Mouse (Mus musculus) urinary bladder, adult 2 months (tissue): ENCODE data around the gene Asb16. TPM values are rescaled to one million over a fixed set of nuclear protein-coding genes. Genes with fewer than 3 reads are reported as not detected.

Experiments
- DNase-seq: peaks from one replicate; pipeline ENCODE4 v3.0.0; 2022; ENCODE audit warnings: low spot score
- polyA plus RNA-seq: library from polyadenylated mRNA; depleted of rRNA; stranded (reverse); fragments of >200 nt; gene quantifications from 2 replicates; pipeline ENCODE4 v1.2.3, GENCODE M21; 2012

The Asb16 gene
- polyA plus RNA-seq, 1 experiment = 0.63 TPM

DNA sequence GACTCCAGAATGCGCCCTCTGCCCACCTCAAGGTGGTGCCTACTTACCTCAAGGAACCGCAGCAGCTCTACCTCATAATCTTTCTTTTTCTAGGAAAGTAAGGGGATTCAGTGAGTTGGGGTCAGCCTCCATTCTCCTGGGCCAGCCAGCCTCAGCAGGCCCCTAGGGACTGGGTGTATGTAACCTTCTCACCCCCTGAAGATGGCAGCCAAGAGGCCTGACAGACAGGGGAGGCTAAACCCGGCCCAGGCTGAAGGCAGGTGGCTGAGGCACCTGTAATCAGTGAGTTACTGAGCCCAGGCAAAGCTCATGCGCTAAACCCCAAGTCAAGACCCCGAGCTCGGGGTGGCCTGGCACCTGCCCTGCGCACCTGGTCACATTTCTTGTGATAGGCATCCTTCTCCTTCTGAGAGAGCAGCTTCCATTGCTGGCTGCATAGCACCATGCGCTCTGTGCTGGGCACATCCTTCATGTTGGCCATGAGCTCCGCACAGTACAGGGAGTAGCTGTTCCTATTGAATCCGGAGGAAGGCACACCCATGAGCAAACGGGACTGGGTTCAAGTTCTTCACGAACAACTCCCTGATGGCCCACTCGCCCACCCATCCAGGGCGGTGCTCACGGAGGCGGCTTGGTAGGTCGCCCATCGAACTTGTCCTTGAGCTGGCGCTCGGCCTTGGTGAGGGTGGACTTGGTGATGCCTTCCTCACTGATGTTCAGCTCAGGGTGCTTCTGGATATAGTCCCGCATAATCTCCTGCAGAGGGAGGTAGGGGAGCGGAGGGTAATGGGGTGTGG is 41.5 kb downstream of the Asb16 start:
- DNase-seq = no peak

DNA sequence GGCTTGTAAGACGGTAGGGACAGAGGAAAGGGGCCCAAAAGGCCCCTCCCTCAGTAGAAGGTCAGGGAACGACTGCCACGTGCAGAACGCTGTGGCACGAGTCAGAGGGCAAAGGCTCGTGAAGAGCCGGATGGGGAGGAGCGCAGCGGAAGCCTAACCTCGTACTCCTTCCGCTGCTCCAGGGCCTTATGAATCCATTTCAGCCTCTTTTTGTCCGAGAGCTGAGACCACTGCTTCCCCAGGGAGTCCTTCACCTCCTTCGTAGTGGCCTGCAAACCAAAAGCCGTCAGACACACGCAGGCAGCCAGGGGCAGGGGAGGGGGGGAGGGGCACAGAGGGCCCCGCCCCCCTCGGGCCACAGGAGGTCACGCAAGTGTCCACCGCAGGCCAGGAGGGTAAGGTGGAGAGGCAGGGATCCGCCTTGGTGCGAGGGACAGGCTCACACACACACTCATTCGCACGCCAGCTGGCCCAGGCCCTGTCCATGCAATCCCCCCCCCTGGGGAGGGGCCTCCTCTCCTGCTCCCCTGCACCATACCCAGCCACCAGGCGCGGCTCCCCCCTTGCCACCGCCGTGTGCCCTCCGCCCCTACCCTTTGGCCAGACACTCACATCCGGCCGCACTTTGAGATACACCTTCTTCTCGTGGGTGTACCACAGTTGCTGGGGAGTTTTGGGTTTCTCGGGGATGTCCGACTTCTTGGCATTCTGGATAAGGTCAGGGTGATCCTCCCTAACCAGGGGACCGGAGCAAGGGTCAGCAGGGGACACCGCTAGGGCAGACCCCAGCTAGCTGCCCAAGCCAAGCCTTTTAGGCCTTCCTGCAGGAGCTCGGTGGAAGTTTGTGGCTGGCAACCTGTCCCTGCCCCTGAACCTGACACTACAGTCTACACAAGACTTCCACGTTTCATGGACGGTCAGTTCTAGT is 42.5 kb downstream of the Asb16 start:
- DNase-seq = no peak

DNA sequence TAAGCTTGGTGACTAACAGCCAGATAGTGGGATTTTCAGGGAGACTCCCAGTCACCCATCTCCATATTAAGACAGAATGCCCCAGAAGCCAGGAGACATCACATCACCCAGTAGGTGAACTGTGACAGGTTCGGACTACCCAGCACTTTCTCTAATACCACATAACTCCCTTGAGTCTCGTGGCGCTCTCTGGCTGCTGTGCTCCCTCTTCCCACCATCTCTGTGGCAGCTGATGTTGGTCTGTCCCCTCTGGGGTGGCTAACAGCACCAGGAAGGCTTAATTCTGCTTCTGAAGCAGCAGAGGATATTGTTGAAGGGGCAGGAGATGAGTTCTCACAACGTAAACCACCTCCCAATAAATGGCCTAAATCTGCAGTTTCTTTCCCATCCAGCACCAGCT is 43.4 kb downstream of the Asb16 start:
- DNase-seq = no peak

DNA sequence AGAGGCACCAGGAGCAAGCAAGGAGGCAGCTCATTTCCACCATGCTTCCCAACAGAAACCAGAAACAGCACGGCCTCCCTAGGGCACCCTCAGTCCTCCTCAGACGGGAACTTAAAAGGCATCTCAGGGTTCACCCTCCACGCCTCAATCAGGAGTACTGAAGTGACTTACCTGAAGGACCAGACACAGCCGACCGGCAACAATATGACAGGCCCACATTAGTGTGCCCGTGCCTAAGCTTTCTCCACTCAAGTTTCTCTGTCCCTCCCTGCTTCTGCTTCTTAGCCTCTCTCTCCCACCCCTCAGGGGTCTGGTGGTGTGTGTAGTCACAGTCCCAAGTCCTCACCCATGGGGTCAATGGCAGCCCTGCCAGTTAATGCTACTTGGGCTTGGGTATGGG is 44.0 kb downstream of the Asb16 start:
- no peak for DNase-seq

DNA sequence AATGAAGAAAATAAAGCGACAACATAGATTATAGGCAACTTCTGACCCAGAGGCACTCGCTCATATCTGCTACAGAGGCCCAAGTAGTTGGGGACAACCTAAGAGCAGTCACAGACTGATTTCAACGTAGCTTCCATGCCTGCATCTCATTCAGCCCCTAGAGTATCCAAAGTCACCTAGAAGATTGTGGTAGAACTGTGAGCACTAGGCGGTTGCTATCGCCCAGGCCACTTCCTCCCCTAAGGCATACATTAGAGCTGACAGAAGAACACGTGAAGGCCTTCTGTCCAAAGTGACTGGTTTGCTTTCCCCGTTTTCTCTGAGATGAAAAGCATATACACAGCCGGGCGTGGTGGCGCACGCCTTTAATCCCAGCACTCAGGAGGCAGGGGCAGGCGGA is 45.8 kb downstream of the Asb16 start:
- no peak for DNase-seq

DNA sequence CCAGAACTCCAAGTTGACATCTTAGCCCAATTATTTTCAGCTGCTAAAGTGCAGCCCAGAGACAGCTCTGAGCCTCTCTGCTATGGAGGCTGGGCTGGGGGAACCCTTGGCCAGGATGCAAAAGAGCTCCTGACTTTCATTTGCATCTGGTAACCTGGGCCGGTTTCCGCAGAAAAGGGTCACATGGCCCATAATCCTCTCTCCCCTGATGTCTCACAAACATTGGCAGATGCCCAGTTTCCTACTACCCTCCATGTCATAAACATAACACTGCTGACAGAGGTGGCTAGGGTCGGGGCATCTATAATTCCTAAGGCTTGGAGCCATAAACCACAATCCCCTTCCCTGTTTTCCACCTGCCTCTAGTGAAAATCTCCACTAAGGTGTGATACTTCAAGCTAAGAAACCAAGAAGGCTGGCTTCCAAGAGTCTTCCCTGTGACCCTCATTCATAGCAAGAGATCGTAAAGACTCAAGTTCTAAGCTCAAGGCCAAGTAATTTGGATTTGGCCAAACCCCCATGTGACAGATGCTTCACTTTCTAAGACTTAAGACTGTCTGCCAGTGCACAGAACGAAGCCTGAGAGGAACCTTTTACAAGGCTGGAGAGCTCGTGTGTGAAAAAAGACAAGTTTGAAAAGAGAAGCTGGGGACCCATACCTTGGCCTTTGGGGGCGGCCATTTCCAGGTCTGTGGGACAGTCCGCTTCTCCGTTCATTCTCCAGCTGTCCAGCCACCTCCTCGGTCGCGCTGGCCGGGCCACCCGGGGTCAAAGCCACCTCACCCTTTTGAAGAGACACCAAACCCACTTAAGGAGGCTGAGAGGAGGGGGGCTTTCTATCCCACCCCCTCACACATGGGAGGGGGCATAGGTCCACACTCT is 47.4 kb downstream of the Asb16 start:
- no peak for DNase-seq

DNA sequence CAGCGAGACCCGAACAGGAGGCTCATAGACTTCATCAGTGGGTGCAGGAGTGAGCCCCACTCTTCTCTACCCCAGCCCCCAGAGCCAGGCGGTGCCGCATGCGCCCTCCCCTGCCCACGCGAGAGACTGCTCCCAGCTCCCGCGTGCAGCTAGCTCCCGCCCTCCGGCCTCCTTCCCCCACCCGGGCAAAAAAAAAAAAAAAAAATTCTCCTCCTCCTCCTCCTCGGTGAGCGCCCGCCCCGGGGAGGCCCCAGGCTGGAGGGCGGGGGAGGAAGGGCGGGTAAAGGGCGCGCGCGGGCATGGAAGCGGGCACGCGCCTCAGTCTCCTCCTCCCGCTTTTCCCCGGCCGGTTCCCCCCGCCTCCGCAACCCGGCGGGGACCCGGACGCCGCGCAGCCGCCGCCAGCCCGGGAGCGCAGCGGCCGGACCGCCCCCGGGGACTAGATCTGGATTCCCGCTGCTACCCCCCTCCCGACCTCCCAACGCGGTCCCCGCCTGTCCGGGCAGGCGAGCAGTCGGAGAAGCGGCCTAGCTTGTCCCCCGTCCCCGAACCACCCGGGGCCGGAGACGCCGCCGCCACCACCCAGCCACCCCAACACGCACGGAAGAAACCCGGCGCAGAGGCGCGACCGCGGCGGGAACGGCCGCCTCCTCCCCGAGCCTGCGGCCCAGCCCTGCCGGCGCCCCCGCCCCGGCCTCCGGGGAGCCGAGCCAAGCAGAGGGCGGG is 48.2 kb downstream of the Asb16 start:
- DNase-seq = peak; percentile 90

DNA sequence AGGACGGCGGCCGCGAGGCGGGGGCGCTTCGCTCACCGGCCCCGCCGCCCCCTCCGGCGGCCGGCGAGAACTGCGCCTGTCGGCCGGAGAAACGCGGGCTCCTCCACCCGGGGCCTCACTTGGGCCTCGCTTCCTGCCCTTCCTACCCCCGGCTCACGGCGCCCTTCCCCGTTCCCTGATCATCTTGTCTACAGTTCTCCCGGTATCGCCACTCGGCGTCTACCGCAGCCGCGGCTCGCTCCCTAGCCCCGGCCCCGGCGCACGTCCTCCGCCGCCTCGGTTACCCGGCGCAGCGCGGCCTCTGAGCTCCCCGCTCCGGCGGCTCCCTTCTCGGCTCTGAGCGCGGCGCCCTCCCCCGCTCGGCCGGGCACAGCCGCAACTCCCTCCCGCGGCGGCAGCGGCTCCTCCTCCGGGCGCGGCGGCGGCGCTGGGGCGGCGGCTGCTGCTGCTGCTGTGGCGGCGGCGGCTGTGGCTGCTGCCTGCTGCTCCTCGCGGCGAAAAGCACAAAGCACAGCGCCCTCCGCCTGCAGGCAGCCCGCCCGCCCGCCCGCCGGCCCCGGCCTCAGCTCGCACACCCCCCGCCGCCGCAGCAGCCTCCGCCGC is 48.9 kb downstream of the Asb16 start:
- peak; percentile 64 for DNase-seq

DNA sequence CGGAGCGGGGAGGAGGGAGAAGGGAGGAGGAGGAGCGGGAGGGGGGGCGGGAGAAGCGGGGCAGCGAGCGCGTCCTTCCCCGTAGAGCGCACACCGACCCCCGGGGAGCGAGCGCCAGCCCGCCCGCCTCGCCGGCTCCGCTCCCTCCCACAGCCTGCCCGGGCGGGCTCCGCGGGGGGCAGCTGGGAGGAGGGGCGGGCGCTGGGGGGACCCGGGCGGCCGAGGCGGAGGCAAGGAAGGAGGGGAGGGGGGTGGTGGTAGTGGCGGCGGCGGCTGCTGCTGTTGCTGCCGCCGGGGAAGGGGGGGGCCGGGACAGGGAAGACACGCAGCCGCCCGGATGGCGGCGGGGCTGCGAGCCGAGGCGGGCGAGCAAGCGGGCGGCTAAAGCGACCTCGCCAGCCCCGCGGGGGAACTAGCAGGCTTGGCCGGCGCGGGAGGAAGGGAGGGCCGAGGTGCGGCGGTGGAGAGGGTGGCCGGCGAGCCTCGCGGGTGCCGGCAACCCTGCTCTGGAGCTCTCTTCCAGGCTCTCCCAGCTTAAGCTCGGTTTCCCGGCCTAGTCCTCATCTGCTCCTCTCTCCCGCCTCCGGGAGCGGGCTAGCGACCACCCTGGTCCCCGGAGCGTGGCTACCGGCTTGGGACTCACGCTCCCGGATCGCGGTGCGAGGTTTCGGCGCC is 49.5 kb downstream of the Asb16 start:
- DNase-seq = peak; percentile 72

DNA sequence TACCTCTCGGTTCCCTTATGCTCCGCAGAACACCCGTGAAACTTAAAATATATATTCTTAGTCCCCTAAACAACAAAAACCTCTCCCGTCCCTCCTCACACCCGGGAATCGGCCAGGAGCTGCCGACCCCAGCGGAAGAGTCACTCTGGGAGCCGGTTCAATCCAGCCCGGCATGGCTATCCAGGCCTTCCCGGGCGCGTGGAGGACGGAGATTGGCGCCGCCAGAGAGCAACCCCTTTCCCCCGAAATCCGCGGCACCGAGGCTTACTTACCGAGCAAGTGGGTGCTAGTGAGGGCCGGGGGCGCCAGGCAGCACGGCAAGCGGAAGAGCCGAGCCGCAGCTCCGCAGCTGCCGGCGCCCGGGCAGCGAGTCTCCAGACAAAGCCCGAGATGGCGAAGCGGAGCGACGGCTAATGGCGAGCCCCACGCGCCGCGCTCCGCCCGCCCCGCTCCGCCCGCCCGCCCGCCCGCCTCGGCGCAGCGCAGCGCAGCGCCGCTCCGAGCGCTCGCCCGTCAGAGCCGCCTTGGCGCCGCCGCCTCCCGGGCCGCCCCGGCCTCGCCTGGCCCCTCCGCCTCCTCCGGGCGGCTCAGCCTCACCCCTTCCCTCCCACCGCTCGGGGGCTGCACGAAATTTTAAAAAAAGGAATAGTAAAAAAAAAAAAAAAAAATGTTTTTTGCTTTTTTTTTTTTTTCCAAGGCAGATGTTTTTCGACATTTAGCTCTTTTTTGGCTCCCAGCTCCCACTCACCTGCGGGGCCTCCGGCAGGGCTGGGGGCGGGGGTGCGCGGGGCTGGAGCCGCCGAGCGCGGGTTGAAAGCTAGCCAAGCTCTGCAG is 50.2 kb downstream of the Asb16 start:
- peak; percentile 69 for DNase-seq

DNA sequence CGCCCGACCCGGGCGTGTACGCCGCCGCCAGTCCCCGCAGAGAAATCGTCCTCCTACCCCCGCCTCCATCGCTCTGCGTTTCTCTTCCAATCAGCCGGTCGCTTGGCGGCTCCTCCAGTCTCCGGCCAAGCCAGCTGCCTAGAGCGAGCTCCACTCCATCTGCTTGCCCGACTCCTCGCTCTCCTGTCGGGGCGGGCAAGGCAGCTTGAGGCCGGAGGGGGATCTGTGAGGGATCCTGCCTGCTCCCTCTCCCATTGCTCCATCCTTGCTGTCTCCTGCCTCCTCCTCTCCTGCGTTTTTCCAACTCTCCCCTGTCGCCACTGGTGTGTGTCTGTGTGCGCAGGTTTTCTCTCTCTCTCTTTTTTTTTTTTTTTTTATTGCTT is 50.9 kb downstream of the Asb16 start, which contains the start of gene Ubtf:
Gene Ubtf, minus strand, starts transcription at position 333 of the 383 bp plus-strand sequence.
- peak; percentile 72 for DNase-seq

DNA sequence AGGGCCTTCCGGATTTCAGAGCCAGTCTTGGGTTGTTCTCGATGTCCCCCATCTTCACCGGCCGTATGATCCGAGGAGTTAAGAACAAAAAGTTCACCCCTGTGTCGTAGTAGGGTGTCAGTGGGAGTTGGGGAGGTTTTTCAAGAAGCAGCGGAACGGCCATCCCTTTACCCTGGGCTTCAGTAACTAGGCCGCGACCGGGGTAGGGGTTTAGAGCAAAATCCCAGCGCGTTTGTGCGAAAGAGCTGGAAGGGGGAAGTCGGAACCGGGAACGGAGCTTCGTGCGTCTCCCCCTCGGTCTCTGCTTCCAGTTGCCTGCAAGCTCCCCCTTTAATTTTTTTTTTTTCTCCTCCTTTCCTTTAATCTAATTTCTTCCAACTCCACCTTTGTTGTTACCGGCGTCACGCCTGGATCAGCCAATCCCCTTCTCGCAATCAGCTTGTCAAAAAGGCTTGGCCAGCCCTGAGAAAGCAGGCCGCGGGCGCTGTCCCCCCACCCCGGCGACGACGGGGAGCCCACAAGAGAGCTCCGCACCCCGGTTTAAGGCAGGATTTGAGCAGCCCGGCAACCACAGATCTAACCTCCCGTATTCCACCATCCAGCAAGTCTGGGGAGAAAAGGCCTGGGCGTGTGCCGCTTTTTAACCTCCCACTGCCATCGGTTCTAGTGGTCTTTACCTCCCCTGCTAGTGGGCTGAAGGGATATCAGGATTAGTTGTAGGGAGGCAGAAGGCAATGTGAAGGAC is 51.6 kb downstream of the Asb16 start:
- peak; percentile 67 for DNase-seq

DNA sequence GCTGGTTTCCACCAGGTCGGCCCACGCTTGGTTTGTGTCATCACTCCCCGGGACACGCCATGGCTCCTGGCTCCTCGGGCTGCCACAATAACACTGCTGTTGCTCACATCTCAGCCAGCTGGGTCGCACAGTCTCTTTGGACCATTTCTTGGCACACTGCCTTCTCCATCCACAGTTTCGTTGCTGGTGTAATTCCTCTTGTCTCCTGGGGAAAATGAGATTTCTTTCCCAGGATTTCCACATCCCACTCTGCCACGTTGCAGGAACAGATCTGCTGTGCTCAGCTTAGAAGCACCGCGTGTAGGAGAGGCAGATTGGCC is 52.1 kb downstream of the Asb16 start:
- peak; percentile 52 for DNase-seq

DNA sequence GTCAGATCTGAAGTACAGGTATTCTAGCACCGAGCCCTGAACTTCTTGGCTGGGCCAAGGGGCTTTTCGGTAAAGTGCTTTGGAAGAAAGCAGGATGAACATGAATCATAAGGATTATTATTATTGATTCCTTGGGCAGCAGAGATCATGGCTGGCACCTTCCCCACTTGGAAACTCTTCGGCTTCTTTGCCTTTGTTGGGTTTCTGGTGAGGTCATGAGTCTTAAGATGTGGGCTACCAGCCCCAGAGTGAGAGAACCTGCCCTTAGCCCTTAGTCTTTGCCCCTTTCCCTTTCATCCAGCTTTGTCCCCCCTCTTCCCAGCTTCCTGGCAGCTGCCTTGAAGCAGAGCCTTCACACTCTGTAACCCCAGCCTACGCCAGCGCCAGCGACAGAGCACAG is 53.4 kb downstream of the Asb16 start:
- no peak for DNase-seq

DNA sequence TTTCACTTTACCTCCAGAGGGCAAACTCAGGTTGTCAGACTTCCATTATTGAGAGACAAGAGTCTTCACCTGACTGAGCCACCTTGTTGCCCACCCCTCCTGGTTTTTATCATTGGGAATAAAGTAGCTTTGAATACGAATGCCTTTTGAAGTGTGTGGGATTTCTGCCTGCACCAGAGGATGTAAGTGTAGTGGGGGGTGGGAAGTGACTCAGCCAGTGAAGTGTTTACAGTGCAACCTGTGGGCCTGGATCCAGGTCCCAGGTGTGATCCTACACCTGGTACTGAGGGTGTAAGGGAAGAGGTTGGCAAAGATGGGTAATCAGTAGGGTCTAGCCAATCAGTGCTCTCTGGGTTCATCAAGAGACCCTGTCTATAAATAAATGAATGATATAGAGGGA is 55.0 kb downstream of the Asb16 start:
- DNase-seq = no peak

DNA sequence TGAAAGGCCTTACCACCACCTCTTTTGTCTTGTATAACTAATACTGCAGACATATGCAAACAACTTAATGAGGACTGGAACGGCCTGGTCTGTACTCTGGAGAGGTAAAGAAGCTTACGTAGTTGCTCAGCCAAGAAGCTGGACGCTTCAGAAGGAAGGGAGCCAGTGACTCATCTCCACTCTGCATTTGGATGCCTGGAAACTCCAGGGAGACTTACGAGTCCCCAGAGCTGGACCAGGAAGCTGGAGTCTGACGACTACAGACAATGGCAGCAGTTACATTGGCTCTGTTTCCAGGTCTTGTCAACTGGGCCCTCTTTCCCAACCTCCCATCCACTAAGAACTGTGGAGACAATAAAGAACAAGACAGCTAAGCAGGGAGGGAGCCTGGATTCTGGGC is 58.7 kb downstream of the Asb16 start:
- DNase-seq = no peak

DNA sequence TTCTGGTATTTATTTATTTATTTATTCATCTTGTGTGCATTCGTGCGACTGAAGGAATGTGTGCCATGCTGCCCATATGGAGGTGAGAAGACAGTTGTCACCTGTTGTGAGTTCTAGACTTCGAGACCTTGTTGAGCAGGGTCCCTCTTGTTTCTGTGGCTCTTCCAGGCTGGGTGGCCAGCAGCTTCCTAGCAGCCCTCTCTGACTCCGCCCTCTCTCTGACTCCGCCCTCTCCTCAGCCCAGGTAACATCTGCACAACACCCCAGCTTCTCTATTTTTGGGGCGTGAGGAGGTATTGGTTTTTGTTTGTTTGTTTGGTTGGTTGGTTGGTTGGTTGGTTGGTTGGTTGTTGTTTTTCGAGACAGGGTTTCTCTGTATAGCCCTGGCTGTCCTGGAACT is 59.3 kb downstream of the Asb16 start:
- no peak for DNase-seq
